Mouse (Mus musculus) MEL-GATA-1-ER (cell line): ENCODE results near the gene Slc35e3.
"Not testable (repeated sequence)": the region's sequence is repeated elsewhere in the genome, so short reads cannot be mapped to it uniquely, and the experiment has no call there.

Experiments
- DNase-seq: peaks from one replicate; pipeline ENCODE4 v3.0.0-alpha.2; 2012; ENCODE audit warnings: low read depth; ENCODE audit errors: extremely low read depth

Slc35e3 gene

DNA sequence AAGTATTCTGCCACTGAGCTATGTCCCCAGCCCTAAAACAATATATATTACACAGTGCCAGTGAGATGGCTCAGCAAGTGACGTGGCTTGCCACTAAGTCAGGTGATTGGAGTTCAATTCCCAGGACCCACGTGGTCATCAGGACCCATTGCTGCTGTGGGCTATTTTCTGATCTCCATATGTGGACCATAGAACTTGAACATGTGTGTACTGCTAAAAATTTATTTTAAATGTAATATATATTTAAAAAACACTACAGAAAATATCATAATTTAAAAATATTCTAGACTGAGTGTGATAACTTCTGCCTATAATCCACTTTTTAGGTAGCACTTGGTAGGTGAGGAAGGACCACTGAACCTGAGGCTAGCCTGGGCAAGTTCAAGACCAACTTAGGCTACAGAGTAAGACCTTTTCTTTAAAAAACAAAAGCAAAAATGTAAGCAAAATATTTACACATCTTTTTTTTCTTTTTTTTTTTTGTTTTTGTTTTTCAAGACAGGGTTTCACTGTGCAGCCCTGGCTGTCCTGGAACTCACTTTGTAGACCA is 16.2 kb upstream of the Slc35e3 start:
- no peak for DNase-seq

DNA sequence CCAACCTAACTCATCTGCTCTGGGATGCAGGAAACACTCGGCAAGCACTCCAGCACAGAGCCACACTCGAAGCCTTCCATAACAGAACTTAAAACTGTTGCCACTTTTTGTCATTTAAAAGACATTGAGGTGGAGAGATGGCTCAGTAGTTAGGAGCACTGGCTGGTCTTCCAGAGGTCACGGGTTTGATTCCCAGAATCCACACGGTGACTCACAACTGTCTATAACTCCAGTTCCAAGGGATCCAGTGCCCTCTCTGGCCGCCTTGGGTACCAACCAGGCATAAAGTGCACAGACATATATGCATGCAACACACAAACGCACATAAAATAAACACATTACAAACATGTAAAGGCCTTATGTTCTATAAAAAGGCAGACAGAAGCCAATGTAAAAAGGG is 15.4 kb upstream of the Slc35e3 start:
- no peak for DNase-seq

DNA sequence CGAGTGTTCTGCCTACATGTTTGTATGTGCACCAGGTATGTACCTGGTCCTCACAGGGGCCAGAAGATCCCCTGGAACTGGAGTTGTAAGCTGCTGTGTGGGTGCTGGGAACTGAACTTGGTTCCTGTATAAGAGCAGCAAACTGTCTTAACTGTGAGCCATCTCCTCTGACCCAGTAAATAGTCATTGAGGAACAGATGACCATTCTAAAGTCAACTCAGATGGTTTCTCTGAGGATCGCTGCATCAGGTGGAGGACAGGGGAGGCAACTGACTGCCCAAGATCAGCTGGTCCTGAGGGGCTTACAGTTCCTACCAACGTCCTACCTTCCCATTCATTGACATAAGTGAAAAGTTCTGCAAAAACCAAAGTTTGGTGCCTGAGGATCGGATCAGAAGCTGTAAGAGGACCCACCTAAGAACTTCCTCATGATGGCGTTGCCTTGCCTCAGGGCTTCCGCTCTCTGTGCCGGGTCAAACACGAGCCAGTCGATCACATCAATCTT is 14.7 kb upstream of the Slc35e3 start:
- DNase-seq = no peak

DNA sequence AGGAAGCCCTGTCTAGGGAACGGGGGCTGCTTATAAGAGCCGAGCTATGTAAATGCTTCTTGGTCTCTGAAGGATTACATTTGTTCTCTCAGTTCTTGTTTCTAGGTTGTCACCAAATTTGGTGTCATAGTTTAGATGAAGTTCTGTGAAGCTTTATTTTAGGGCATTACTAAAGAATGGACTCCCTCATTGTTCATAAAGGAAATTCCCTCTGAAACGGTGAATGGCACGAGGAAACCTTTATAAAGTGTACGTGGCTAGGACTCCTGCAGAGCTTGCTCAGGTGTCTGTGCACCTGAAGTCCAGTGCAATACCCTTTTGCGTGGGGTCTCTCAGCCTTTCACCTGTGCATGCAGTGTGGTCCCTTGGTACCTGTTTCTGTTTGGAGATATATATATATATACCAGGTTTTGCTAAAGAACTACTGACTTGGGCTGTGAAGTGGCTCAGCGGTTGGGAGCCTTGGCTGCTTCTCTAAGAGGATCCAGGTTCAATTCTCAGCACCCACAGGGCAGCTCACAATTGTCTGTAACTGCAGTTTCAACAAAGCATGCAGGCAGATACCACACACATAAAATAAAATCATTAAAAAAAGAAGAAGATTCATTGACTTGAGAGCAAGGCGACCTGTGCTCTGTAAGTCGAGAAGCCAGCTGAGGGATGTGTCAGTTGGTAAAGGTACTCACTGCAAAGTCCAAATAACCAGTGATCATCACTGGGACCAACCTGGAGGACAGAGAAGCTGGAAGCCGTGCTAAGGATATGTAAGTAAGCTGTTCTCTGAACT is 13.9 kb upstream of the Slc35e3 start:
- DNase-seq = no peak

DNA sequence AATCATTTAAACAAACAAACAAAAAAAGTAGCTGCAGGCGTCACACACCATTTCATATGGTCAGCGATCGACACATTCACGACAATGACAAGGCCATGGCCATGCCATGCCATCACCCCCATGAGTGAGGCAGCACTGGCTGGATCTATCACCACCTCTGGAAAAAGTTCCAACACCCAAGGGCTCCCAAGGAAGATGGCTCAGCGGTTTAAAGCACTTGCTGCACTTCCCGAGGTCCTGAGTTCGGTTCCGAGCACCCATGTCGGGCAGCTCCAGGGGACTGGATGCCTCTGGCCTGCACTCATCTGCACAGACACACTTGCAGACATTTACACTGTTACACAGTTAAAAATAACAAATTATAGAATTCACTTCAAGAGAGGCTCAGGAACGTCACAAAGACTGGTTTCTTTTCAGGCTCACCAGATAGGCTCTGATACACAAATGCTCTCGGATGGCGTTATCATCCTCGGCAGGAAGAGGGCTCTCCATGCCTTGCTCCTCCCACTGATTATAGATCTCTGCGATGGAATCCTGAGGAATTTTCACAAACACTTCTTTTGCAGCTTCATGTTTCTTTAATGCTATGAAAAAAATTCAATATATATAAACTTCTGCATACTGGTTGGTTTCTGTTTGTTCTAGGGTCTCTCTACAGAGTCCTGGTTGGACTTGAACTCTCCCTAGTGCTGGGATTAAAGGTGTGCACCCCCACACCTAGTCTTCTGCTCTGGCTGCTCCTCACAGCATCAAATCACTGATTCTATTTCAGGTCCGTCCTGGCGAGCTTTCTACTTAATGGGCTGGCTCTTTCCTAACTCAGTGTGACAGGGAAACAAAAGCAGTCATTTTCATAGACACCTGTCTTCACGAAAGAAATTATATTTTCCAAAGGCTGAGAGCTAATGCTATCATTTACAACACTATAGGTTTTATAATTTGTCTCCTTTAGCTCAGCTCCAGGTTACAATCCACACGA is 12.9 kb upstream of the Slc35e3 start:
- no peak for DNase-seq

DNA sequence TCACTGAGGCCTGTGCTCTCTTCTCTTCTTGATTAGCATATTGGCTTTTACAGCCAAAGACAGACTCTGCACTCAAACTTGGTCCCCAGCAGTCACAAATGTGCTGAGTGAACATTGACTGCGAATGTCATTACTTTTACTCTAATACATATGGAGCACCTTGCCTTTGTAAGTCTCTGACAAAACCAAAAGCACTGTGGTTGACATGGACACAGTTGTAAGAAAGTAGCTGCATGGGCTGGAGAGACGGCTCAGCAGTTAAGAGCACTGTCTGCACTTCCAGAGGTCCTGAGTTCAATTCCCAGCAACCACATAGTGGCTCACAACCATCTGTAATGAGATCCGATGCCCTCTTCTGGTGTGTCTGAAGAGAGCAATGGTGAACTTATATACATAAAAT is 12.2 kb upstream of the Slc35e3 start:
- DNase-seq = not testable (repeated sequence)

DNA sequence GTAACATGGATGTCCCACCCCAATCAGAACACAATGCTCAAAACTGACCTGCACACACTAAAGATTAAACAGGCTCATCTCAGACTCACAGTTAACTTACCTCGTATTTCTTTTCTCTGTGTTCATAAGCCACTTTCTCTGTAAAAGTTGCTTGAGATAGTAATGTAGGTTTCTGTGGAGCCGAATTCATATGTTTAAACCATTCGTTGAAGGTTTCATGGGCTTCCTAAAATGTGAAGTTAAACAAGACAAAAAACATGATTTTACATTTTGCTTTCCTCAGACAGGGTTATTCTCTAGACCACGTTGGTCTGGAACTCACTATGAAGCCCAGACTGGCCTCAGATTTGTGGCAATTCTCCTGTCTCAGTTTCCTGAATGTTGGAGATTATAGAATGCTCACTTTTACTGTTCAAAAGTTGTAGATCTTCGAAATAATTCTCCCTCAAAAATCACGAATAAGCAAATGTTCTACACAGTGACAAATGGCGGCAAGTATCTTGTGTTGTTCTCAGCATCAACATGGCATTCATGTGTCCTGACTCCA is 11.7 kb upstream of the Slc35e3 start:
- DNase-seq = no peak

DNA sequence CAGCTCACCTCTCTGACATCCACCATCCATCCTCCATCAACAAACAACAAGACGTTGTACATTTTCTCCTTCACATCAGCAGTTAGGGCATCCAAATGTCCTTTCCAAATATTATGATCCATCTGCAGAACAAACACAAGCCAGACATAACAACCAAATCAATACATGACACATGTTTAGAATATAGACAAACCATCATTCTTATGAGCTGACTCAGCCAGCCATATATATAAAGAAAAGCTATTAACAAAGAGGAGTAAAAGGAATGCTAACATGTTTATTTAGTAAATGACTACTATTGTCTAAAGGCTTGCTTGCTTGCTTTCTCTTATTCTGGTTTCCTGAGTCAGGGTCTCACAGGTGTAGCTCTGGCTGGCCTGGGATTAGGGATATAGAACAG is 11.1 kb upstream of the Slc35e3 start:
- no peak for DNase-seq

DNA sequence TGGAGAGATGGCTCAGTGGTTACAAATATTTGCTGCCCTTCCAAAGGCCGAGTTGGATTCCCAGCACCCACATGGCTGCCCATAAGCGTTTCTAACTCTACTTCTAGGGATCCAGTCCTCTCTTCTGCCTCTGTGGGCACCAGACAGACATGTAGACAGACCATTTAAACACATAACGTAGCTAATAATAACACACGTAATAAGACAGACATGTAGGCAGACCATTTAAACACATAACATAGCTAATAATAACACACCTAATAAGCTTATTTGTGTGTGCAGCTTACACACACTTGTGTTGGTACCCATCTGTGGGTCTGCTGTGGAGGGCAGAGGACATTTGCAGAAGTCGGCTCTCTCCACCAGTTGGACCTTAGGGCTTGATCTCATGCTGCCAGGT is 10.6 kb upstream of the Slc35e3 start:
- DNase-seq = no peak

DNA sequence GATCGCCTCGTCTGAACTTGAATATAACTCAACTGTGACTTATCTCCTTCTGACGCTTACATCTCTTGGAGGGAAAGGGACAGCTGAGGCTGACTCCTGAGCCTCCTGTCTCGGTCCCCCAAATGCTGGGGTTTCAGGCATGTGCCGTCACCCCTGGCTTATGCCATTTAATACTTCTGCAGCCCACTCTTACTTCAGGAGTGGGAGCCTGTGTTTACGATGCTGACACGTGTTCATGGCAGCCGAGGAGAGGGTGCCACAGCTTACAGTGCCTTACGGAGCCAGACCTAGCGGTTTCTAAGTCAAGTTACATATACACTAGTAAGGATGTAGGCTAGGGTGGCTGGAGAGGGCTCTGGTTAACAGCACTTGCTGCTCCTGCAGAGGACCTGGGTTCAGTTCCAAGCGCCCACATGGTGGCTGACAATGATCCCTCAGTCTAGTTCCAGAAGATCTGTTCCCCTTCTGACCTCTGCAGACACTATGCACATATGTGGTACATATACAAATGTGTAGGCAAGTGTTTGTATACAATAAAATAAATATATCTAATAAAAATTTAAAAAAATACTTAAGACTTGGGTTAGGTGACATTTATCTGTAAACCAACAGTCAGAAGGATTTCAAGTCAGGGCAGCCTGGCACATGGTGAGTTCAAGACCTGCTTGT is 9.8 kb upstream of the Slc35e3 start:
- DNase-seq = no peak

DNA sequence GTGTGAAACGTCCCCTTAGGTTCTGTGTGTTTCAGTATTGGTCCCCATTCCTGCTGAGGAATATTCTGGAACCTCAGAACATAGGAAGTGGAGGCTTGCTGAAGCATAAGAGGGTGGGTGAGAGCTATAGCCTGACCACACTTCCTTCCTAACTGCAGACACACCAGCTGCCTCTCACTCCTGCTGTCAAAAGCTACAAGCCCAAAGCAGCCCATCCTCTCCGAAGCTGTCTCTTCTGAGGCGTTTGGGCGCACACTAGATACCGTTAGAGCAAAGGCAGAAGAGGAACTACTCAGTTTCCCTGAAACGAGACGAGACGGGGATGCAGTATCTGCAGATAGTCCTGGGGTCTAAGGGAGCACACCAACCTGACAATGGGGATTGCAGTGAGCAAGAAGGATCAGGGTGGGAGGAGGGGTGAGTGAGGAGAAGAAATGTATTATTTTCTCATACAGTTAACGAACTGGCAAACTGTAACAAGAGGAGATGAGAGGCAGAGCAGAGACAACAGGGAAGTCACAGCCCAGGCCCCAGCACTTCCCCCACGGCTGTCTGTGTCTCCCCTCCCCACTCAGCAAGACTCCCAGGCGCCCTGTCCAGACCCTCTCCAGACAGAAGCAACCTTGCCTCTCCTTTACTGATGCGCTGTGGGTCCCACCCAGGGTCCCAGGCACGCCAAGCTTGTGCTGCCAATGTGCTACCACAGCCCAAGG is 9.1 kb upstream of the Slc35e3 start:
- DNase-seq = no peak

DNA sequence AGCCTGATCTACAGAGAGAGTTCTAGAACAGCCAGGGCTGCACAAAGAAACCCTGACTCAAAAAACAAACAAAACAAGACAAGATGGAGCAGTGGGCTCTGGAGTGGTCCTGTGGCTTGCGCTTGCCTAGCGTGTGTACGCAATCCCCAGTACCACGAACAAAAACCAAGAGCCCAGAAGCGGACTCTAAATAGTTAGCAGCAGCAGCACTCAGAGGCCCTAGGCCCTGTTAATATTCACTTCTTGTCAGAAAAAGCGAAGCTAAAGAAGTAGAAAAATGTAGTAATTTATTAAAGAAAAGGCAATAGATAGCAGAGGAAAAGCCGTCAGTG is 8.4 kb upstream of the Slc35e3 start:
- no peak for DNase-seq

DNA sequence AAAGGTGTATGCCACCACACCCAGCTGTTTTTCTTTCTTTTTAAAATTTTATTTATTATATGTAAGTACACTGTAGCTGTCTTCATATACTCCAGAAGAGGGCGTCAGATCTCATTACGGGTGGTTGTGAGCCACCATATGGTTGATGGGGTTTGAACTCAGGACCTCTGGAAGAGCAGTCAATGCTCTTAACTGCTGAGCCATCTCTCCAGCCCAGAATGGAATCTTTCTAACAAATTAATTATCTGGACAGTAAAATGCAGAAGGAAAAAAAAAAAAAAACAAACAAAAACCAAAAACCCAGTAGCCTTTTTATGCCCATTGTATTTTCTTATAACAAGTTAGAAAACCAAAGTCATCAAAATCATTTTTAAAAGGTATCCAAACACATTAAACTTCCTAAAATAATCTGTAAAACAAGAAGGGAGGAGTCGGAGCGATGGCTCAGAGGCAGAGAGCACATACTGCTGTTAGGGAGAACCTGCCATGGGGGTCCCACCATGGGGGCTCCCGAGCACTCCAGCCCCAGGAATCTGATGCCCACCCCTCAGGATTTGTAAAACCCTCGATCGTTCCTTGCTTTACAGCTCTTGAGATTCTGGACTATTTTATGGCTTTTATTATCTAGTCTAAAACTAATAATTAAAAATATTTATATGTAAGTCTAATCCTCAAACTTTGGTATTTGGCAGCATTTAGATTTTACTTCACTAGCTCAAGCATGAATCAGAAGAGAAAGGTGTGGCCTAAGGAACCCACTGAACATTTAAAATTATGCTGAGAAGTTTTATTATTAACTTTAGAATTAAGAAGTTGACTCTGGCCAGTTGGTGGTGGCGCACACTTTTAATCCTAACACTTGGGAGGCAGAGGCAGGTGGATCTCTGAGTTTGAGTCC is 7.8 kb upstream of the Slc35e3 start:
- DNase-seq = no peak

DNA sequence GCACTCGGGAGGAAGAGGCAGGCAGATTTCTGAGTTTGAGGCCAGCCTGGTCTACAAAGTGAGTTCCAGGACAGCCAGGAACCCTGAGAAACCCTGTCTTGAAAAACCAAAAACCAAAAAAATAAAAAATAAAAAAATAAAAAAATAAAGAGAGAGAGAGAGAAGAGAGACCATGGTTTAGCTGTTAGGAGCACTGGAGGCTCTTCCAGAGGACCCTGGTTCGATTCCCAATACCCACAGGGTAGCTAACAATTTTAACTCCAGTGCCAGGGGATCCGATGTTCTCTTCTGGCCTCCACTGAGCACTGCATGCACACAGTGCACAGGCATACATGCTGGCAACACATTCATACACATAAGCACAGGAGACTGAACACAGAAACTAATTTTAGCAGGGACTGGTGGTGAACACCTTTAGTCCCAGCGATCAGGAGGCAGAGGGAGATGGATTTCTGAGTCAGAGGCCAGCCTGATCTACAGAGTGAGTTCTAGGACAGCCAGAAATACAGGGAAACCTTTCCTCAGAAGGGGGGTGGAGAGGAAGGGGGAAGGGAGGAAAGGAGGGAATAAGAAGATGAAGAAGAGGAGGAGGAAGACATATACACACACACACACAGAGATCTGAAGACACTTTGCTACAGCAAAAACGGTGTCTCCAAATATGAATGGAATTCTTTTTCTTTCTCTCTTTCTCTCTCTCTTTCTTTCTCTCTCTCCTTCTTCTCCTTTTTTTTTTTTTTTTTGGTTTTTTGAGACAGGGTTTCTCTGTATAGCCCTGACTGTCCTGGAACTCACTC is 6.9 kb upstream of the Slc35e3 start:
- no peak for DNase-seq

DNA sequence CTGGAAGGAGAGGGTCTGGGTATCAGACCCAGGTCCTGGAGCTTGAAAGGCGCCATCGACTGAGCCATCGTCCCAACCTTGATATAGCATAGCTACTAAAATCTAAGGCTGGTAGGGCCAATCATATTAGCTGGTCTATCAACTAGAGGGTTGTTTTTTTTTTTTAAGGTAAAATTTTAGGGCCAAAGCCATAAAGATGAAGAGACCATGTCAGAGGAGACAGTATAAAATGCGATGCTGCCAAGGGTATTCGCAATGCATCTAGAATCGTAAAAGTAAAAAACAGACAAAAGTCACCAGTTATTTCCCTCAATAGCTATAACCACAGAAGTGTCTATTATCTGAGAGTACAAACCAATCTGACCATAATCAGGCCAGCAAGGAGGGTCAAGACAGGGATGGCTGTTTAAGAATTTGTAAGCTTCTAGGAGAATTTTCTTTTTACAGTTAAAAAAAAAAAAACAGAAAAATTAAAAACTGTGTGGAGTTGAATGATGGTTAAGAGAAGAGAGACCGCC is 6.2 kb upstream of the Slc35e3 start:
- no peak for DNase-seq

DNA sequence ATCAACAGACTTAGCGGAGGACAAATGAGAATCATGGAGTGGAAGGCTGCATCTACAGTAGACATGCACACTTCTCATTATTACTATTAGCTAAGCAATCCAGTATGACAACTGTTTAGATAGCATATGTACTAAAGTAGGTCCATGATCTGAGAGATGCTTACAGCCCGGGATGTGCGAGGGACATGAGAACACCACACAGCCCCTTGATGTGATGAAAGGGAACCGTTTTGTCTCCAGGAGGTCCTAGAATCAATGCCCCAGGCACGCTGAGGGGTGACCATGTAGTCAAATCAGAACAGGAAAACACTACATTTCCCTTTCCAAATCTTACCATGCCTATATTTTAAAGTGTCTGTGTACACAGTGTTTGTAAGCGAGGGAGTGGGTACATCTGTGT is 5.6 kb upstream of the Slc35e3 start:
- no peak for DNase-seq

DNA sequence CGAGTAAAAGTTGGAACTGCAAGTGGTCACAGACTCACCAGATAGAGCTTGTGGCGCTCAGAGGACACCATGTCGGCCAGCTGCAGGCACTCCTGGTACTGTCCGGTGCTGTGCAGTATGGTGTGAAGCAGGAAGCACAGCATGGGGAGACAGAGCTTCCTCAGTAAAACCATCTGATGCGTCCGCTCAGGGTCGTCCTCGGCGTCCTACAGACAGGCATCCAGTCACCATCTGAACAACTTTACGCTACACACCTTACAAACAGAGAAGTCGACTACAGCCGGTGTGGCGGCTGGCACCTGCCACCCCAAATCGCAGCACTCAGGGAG is 5.1 kb upstream of the Slc35e3 start:
- DNase-seq = no peak

DNA sequence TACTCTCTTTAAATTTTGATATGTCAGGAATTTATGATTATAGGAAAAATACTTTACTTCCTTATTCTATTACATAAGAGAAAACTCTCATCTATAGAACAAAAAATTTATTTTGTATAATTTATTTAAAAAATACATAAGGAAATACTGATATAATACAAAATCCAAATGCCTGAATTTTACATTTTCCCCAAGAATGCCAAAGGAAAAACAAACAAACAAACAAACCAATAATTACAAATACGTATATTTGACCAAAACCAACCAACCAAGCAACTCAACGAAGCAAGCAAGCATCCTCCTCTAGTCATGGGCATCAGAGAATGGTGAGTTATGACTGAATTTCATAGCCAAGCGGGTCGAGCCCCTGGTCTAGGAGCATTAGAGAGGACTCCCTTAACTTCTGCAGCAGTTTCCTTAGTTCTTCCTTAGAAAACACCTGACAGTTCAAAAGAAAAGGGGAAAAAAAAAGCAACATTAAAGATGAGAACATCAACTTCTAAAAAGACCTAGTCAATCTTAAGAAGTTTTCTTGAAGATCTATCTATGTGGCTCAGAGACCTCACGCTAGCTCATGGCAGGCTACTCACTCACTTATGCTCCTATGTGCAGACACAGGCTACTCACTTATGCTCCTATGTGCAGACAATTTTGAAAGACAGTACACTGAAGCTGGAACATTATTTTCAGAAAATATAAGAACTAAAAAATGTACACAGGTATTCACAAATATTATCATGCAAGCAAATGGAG is 4.5 kb upstream of the Slc35e3 start:
- no peak for DNase-seq
